Mouse (Mus musculus) left cerebral cortex, adult 18-20 months (tissue): ENCODE data around the gene Lrp2. TPM values are rescaled to one million over a fixed set of nuclear protein-coding genes. Genes with fewer than 3 reads are reported as not detected.
"Not testable (repeated sequence)": the region's sequence is repeated elsewhere in the genome, so short reads cannot be mapped to it uniquely, and the experiment has no call there.

Experiments used
- DNase-seq, 2 experiments: peaks; one replicate each; pipeline ENCODE4 v3.0.0; 2021 to 2022; ENCODE audit warnings: low spot score in 2 of 2, mixed read lengths in 1 of 2
- total RNA-seq, 2 experiments: library from RNA; stranded (reverse); gene quantifications; 2 replicates each; pipeline ENCODE4 v1.2.3; 2021

Lrp2 gene
- total RNA-seq, 2 experiments from 2014 or later = 0.02 to 0.12 TPM

- no peak for DNase-seq
These were observed 1.5 kb downstream of the Lrp2 start for GRCm38 (mm10) chr2:69584117-69584933.

- DNase-seq = no peak
These were observed 3.0 kb downstream of the Lrp2 start for GRCm38 (mm10) chr2:69582861-69583260.

- DNase-seq = not testable (repeated sequence)
These were observed 3.8 kb downstream of the Lrp2 start for GRCm38 (mm10) chr2:69582068-69582467.

- DNase-seq = no peak
These were observed 5.8 kb downstream of the Lrp2 start for GRCm38 (mm10) chr2:69580091-69580490.

- no peak for DNase-seq
These were observed 7.7 kb downstream of the Lrp2 start for GRCm38 (mm10) chr2:69578206-69578605.

- no peak for DNase-seq
These were observed 9.3 kb downstream of the Lrp2 start for GRCm38 (mm10) chr2:69576531-69576930.

GRCm38 (mm10) chr2:69574934-69575333 lies 10.9 kb downstream of the Lrp2 start:
- no peak for DNase-seq

- no peak for DNase-seq
These were observed 11.6 kb downstream of the Lrp2 start for GRCm38 (mm10) chr2:69574261-69574660.

- DNase-seq = no peak
These were observed 12.2 kb downstream of the Lrp2 start for GRCm38 (mm10) chr2:69573733-69574054.

GRCm38 (mm10) chr2:69573038-69573732 lies 12.7 kb downstream of the Lrp2 start:
- no peak for DNase-seq

- DNase-seq = no peak
These were observed 15.3 kb downstream of the Lrp2 start for GRCm38 (mm10) chr2:69570556-69570955.

- DNase-seq = no peak
These were observed 19.6 kb downstream of the Lrp2 start for GRCm38 (mm10) chr2:69566281-69566680.

GRCm38 (mm10) chr2:69563492-69563891 lies 22.4 kb downstream of the Lrp2 start:
- no peak for DNase-seq

GRCm38 (mm10) chr2:69562761-69563160 lies 23.1 kb downstream of the Lrp2 start:
- DNase-seq = no peak

- no peak for DNase-seq
These were observed 25.6 kb downstream of the Lrp2 start for GRCm38 (mm10) chr2:69560221-69560620.

- DNase-seq = no peak
These were observed 26.5 kb downstream of the Lrp2 start for GRCm38 (mm10) chr2:69559380-69559779.

GRCm38 (mm10) chr2:69556686-69557085 lies 29.2 kb downstream of the Lrp2 start:
- DNase-seq = no peak

- no peak for DNase-seq
These were observed 34.2 kb downstream of the Lrp2 start for GRCm38 (mm10) chr2:69551639-69552038.

- DNase-seq = no peak
These were observed 39.0 kb downstream of the Lrp2 start for GRCm38 (mm10) chr2:69546823-69547222.

- DNase-seq = no peak
These were observed 49.8 kb downstream of the Lrp2 start for GRCm38 (mm10) chr2:69536018-69536417.

- DNase-seq = no peak
These were observed 54.3 kb downstream of the Lrp2 start for GRCm38 (mm10) chr2:69531528-69532055.
